Mouse (Mus musculus) bone marrow, adult 2 months (tissue): ENCODE results near the gene Rhbdd2.

Experiments
- CTCF ChIP-seq: fragments of 200-500 bp; IDR thresholded peaks from 2 replicates; pipeline ENCODE4 v1.5.1; 2011; ENCODE audit warnings: low read length, control low read depth; ENCODE audit not compliant: control insufficient read depth, insufficient read depth
- POLR2A ChIP-seq: fragments of 200-500 bp; IDR thresholded peaks from 2 replicates; pipeline ENCODE4 v1.6.1; 2011; ENCODE audit warnings: low read depth, mild to moderate bottlenecking, control low read depth, low read length, borderline replicate concordance; ENCODE audit not compliant: control insufficient read depth

DNA sequence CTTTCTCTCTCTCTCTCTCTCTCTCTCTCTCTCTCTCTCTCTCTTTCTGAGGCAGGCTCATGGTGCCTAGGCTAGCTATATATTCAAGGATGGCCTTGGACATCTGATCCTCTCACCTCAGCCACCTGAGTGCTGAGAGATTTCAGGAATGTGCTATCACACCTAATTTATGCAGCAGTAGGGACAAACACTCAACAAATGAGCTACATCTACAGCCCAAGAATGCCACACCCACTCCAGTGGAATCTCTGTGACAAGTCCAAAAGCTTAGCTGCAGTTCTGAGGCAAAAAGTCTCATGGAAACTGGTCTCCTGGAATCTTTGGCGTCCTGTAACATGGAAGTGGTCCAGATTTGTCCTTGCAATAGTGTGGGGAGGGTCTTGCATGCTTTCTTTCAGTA, 24.8 kb upstream of the Rhbdd2 start:
- no peak for TF ChIP-seq POLR2A
- TF ChIP-seq CTCF: no peak
